Mouse (Mus musculus) gastrocnemius, postnatal 4 days (tissue): ENCODE measurements around the gene Hmcn1. TPM values are rescaled to one million over a fixed set of nuclear protein-coding genes. Genes with fewer than 3 reads are reported as not detected.

Source experiments
- DNase-seq, 2 experiments: peaks; one replicate each; pipeline ENCODE4 v3.0.0; 2021 to 2022; ENCODE audit warnings: low spot score in 2 of 2, mixed read lengths in 2 of 2
- total RNA-seq, 2 experiments: library from RNA; stranded (reverse); gene quantifications; 2 replicates each; pipeline ENCODE4 v1.2.3; 2021

The Hmcn1 gene
- total RNA-seq, 2 experiments from 2014 or later = 13.6 to 16.2 TPM

DNA sequence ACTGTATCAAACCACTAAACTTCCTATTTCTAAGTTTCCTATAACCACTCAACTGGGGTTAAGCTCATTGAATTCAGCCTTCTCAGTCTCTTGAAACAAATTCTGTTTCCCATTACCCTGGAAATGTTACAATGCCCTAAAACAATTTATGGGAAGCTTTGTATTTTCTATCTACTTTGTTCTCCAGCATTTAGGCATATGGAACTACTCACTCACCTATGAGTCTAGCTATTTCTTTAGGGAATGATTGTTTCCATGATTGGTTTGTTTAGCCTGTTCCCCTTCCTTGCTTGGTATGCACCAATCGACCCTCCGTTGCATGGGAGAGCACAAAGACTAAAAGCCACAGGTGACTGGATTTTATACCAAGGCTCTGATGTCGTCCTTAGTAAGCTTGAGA lies 446.8 kb downstream of the Hmcn1 start:
- no peak for DNase-seq

DNA sequence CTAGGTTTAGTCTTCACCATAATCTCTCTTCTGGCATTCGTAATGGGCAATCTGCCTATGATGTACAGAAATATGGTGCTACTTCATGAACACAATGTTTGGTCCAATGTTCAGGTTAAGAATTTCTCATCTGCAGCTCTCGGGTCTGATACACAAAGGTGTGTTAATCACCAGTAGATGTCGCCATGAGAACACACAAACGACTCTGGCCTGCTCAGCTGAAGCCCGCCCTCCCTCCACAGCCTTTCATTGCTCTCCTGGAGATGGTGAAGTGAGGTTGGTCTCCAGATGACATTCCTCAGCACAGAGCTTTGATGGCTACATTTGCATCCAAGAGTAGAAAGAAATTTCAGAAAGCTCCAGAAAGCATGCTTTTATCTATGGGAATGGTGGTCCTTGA lies 453.0 kb downstream of the Hmcn1 start:
- DNase-seq = no peak

DNA sequence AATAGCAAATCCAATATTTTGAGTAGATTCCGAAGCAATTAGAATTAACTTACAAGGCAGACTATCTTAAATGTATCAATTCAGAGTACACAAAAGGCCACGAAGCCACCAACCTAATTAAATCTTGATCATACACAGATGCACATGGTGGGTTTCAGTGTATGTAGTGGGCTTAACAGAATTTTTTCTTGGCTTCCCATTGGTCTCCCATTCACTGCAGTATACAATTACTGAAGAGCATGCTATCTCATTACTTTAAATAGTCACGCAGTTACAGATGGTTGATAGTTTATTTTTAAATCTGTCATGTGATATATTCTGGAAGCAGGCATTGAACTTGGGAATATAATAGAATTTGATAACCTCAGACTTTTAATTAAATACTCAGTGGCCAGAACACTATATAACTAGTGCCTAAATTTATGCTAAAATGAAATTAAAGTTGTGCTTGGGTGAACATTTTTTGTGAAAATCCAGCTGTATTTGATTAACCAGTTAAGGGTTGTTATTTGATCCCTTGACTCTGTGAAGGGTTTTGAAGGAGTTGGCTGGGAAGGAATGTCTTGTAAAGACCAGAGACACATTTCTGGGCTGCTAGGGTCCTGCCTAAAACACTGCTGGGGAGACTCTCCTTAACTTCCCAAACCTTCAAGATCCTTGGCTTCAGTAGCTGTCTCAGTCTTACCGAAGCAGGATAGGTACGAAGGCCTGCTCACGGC lies 455.7 kb downstream of the Hmcn1 start:
- no peak for DNase-seq

GRCm38 (mm10) chr1:150535770-150536534 lies 457.3 kb downstream of the Hmcn1 start:
- DNase-seq = peak in 1 of 2 experiments; percentile 22

DNA sequence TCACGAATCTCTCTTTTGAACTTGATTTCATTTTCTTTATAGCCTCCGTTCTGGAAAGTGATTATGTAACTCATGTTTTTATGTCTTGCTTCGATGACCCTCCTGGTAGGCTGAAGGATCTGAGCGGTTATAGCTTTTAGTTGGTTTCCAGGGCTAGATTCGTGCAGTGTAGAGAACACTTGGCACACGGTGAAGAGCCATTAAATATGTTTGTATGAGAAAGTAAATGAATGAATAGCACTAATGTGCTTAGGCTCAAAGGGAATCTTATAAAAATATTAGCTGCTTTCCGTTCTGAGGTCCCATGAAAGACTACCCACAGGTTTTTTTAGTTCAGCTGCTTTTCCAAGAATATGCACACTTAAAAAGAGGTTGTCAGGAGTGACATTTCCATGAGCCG lies 458.6 kb downstream of the Hmcn1 start:
- no peak for DNase-seq

DNA sequence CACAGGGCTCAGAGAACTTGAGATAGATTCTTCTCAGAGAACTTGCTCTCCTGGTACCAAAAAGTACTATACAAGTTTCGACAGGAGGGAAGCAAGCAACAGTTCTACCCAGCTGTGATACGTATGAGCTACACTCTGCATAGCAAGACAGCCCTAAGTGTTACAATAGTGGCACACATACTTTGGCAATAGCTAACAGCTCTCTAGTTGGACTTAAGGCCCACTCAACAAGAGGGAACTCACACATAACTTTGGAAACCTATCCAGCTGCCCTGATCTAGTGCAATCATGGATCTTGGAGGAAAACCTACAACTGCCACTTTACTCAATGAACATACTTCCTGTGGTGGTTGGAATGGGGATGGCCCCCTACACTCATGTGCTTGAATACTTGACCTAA lies 480.2 kb downstream of the Hmcn1 start:
- no peak for DNase-seq

Other genes starting within 250 kb of the Hmcn1 start
- under 1 TPM; 0.16 to 0.47 TPM for gene Gm47985, start 189.1 kb upstream of the Hmcn1 start, total RNA-seq
- not detected for gene Gm8947, start 198.9 kb upstream of the Hmcn1 start, total RNA-seq
- not detected for gene Gm47995, start 205.0 kb upstream of the Hmcn1 start, total RNA-seq
- not detected for gene 3110040M04Rik, start 210.7 kb upstream of the Hmcn1 start, total RNA-seq
- gene Gm47996, start 216.7 kb upstream of the Hmcn1 start, total RNA-seq = not detected